Mouse (Mus musculus): ENCODE data around the gene Odf3b.
A peak's percentile ranks its signal among the peaks of the same experiment; 100 is the strongest.

Odf3b gene

DNA sequence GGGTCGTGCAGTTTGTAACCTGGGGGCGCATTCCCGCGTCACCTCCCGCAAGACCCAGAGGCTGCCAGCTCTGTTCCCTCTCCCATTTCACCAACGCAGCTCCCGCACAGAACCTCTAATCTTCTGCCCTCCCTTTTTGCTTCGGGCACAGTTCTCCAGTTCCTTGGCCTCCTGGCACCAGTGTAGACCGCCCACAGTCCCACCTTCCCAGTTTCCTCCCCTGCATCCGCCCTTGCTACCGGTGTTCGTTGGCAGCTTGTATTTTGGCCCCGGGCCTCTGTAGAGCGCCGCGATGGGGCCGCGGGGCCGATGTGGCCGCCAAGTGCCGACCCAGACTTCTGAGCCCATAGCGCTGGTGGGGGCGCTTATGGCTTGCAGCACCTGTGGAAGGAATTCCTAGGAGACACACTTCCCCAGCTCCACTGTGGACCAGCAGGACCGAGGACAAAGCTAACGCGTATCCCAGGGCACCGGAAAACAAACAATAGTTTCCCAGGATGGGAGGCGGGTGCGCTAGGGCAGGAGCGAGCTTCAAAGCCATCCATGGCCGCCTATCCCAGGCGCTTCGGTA is at the start of gene Odf3b:
Gene Odf3b (minus strand): TSS at position 452 of the 571 bp plus-strand sequence.
- no peak for DNase-seq (ENCODE audit: low read depth, low spot score)

GRCm38 (mm10) chr15:89428136-89428790 is 49.2 kb upstream of the Odf3b start:
- peak; percentile 7 for DNase-seq (ENCODE audit: low read depth, low spot score)

DNA sequence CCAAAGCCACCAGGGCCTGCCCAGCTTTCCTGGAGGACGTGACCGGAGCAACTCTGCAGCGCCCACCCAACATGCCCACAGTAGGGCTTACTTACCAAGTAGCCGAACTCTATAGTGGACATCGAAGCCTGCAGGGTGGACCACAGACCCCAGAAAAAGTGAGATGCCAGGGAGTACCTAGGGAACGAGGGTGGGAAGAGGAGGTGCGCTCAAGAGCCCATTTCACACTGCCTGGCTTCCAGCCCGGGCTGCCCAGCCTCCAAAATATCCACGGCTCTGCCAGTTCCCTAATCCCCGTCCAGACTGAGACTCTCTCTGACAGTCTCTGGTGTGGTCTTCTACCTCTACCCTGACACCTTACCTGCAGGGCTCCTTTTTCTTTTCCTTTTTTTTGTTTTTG is 47.6 kb upstream of the Odf3b start:
- no peak for DNase-seq (ENCODE audit: low read depth, low spot score)

GRCm38 (mm10) chr15:89425711-89426121 is 46.6 kb upstream of the Odf3b start, which contains the start of gene Cpt1b:
Gene Cpt1b (minus strand): TSS chr15:89425863.
- DNase-seq (ENCODE audit: low read depth, low spot score): no peak

DNA sequence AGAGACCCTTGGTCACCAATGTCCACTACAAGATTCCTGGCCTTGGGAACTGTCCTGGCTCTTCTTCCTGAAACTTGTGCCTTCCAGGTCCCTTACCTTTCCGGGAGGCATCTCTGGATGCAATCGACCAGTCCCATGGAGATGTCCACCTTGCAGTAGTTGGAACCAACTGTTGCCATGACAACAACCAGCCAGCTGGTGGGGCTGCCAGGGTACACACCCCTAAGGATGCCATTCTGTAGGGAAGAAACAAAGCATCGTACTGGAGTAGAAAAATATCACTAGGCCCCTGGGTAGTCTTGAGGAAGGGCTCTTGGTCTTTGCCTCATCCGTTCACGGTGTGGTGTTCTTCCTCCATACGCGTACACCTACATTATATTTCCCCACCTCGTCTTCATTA is 45.5 kb upstream of the Odf3b start:
- no peak for DNase-seq (ENCODE audit: low read depth, low spot score)

GRCm38 (mm10) chr15:89421938-89422337 is 42.9 kb upstream of the Odf3b start:
- no peak for DNase-seq (ENCODE audit: low read depth, low spot score)

DNA sequence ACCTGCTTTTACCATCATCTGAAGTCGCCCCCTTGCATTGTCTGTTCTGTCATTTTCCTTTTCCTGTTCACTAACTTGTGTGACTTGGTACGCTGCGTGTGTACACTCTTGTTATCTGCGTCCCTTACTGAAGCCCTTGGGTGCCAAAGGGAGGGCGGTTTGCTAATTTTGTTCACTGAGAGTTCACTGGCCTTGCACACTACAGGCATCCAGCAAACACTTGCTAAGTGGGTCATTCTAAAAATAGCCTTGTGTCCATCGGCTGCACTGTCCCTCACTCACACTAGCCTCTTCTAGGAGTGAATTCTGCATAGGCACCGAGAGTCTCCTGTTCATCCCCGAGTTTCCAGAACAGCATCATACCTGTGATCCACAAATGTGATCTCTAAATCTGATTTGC is 36.2 kb upstream of the Odf3b start:
- DNase-seq (ENCODE audit: low read depth, low spot score): no peak

GRCm38 (mm10) chr15:89410118-89410517 is 31.0 kb upstream of the Odf3b start, which contains the start of gene Syce3:
Gene Syce3 (minus strand): TSS chr15:89410503.
- DNase-seq (ENCODE audit: low read depth, low spot score): no peak

- no peak for DNase-seq (ENCODE audit: low read depth, low spot score)
Observed at GRCm38 (mm10) chr15:89406691-89407090, 27.6 kb upstream of the Odf3b start.

- no peak for DNase-seq (ENCODE audit: low read depth, low spot score)
Observed at GRCm38 (mm10) chr15:89404831-89405623, 25.9 kb upstream of the Odf3b start.

- no peak for DNase-seq (ENCODE audit: low read depth, low spot score)
Observed at GRCm38 (mm10) chr15:89402471-89402870, 23.4 kb upstream of the Odf3b start.

DNA sequence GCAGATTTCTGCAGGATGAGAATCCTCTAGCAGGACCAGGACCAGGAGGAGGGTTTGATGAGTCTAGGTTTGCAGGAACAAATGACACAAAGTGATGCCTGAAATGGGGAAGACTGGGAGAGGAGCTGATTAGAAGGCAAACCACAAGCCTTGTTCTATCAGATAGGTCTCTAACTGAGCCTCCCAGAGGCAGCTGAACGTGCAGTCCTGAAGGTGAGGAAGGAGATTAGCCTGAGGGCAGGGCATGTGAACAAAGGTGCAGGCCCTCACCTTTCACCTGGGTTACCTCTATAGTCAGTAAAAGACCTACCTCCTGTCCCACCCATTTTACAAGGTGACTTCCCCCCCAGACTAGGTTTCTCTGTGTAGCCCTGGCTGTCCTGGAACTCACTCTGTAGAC is 20.6 kb upstream of the Odf3b start:
- no peak for DNase-seq (ENCODE audit: low read depth, low spot score)

DNA sequence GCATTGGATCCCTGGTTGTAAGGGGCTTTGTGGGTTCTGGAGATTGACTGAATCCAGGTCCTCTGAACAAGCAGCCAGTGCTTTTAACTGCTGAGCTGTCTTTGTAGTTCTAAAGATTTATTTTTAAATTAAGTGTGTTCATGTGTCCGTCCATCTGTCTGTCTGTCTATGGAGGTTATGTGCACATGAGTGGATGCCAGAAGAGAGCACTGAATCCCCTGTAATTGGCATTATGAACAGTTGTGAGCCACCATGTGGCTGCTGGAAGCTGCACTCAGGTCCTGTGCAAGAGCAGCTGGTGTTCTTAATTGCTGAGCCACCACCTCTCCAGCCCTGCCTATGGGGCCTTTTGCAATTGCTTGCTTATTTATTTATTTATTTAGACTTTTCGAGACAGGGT is 19.1 kb upstream of the Odf3b start:
- no peak for DNase-seq (ENCODE audit: low read depth, low spot score)

DNA sequence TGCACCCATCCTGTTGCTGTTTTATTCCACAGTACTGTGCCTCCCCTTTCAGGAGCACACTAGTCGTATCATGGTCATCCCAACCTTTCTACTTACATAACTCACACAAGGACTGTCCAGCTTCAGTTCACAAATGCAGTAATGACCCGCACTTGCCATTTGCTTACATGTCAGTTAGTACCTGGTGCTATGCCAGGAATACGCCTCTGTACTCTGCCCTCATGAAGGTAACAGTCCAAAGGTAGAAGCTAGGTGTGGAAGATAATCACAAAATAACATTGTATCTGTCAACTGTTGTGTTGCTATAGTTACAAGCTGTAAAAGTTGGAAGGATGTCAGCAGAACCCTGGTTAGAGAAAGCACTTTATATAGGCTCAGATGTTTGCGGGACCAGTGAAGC is 17.8 kb upstream of the Odf3b start:
- no peak for DNase-seq (ENCODE audit: low read depth, low spot score)

DNA sequence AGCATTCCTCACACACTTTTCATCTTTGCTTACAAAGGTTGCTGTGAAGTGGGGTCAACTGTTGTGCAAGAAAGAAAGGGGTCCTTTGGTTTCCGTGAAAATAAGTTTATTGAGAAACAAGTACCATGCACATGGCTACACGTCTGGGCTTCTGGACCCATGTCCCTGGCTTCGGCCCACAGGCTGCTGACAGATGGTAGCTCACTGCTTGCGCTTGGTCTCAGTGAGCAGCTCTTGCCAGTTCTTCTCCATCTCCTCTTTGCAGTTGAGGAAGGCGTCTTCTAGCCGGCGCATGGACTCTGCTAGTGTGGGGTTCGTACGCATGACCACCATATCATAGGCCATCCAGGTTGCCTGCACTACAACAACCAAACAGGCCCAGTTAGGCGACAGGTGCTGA is 11.0 kb upstream of the Odf3b start:
- DNase-seq (ENCODE audit: low read depth, low spot score): no peak

GRCm38 (mm10) chr15:89387127-89387526 is 8.0 kb upstream of the Odf3b start:
- DNase-seq (ENCODE audit: low read depth, low spot score): peak; percentile 34

DNA sequence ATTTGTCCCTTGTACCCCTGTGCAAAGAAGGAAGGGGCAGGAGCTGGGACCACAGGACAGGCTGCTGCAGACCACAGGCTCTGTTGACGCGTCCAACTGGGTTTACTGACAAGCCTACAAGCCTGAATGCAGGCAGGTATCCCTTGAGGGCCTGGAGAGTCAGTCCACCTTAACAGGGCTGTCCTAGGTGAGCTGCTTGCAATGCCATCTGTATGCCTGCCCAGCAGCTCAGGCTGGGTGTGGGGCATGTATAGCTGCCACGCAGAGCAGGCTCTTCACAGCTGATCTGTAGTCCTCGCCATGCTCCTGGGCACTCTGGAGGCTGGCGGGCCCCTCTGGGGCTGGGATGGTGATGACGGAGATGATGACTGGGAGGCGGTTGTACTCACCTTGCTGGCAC is 5.5 kb upstream of the Odf3b start, which contains the start of gene Klhdc7b:
Gene Klhdc7b (plus strand): TSS at position 301 of the 400 bp plus-strand sequence.
- no peak for DNase-seq (ENCODE audit: low read depth, low spot score)

GRCm38 (mm10) chr15:89379429-89379828 is 347 bp upstream of the Odf3b start:
- DNase-seq (ENCODE audit: low read depth, low spot score): no peak

- DNase-seq (ENCODE audit: low read depth, low spot score): no peak
Observed at GRCm38 (mm10) chr15:89377938-89378828, 899 bp downstream of the Odf3b start.

- DNase-seq (ENCODE audit: low read depth, low spot score): no peak
Observed at GRCm38 (mm10) chr15:89377362-89377761, 1.7 kb downstream of the Odf3b start.

- no peak for DNase-seq (ENCODE audit: low read depth, low spot score)
Observed at GRCm38 (mm10) chr15:89376957-89377356, 2.1 kb downstream of the Odf3b start, which contains the start of gene Tymp. Gene Tymp (minus strand): TSS chr15:89377039.

All from CD4-positive helper T cell, adult 2 months (primary cell).